Mouse (Mus musculus) brain, adult 2 months (tissue): ENCODE results near the gene Nkx2-3.

Experiments
- DNase-seq: peaks from one replicate; pipeline ENCODE4 v3.0.0; 2011; ENCODE audit warnings: low read depth, low spot score

Gene Nkx2-3

DNA sequence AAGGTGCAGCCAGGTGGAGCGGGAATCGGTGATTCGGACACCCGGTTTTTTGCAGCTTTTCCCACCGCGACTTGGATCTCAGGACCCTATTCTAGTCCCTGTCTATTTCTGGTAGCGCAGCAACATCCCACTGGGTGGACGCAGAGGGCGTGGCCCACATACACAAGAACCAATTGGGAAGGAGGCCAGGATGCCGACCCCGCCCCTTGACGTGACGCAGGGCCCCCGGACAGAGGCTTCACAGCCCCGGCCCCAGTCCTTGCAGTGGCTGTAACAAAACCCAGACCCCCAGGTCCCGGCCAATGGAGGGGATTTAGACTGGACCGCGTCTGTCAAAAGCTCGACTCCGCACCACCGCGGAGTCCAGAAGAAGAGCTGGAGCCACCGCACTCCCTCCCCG lies at the start of gene Nkx2-3:
Gene Nkx2-3, plus strand, starts transcription at position 275 of the 400 bp plus-strand sequence.
- DNase-seq = no peak

DNA sequence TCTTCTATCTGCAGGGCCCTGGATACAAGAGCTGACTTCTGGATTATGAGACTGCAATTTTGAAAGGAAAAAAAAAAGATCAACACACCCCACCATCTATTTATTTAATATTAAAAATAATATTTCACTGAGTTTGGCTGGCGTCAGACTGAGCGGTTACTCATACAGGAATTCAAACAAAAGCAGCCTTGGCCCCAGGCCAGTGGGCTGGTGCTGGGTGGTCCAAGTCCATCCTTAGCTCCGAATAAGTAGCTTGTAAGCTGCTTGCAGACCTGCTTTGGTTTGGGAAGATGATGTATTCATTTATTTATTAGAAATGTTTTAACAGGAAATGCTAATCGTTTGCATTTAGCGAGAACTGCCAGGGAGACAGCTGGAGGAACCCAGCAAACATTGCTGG lies 49.0 kb upstream of the Nkx2-3 start:
- no peak for DNase-seq

DNA sequence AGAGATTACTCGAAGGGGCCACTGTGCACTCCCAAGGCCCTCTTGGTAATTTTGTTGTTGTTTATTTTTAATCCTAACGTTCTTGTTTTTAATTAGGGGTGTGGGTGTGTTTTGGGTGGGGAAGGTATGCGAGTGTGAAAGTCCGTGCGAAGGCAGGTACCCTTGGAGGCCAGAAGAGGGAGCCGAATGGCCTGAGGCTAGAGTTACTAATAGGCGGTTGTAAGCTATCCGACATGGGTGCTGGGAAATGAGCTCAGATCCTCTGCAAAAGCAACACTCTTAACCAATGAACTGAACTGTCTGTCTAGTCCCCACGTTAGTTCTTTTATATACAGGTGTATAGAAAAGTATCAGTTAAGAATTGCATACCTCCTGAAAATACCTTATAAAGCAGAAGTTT lies 43.8 kb upstream of the Nkx2-3 start:
- no peak for DNase-seq

DNA sequence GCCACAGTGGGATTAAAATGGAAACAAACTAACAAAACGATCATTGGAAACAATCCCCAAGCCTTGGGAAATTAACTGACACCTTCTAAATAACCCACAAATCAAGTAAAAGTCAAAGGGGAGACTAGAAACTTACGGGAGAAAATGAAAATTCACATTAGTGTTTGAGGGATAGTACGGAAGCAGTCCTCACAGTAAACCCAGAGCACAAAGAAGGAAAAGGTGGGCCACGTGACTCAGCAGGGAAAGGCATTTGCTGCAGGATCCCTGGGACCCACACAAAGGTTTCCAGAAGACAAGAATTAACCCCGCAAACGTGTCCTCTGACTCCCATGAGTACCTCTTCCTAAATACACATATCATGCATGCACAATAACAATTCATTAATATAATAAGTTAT lies 43.0 kb upstream of the Nkx2-3 start:
- DNase-seq = no peak

- peak; percentile 84 for DNase-seq
These were observed 41.0 kb upstream of the Nkx2-3 start for GRCm38 (mm10) chr19:43570831-43571790.

DNA sequence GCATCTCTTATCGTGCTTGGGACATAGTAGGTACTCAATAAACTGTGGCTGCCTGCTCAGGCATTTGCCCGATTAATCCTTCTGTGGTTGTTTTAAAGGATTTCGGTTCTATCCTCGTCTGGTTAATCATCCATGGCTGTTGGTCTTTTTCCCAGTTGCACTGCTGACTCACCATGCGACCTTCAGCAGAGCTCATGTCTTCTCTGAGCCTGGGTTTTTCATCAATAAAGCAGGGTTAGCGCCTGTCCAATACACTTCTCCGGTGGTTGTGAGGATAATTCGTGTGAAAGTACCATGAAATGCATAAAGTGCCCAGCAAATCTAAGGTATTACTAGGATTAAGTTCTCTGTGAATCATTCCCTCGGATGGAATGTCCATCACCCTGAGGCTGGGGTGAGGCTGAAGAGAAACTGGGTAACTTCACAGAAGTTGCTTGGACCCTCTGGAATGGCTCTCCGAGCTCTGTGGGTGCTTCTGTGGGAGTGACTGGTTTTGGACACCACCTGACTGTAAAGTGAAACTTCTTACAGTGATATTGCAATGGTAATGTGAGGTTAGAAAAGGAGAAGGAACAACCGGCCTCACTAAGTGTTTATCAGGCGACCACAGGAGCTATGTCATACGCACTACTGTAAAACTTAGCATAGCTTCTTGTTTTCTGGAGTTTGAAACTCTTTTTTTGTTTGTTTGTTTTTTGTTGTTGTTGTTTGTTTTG lies 32.9 kb upstream of the Nkx2-3 start:
- no peak for DNase-seq

DNA sequence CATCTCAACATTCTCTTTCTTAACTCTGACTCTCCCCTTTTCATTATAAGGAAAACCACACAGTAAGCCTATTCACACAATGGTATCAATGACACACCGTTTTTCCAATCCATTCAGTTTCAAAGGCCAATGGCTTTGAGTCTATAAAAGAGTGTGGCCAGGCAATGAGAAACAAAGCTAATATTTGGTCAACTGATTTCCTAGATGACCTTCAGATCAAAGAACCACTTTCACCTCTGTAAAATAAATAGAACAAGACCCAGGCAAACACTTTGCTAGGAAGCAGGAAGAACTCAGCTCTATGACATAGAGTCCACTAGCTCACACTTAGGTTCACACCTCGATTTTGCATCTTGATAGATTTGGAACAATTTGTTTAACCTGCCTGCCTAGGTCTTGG lies 30.9 kb upstream of the Nkx2-3 start:
- DNase-seq = no peak

DNA sequence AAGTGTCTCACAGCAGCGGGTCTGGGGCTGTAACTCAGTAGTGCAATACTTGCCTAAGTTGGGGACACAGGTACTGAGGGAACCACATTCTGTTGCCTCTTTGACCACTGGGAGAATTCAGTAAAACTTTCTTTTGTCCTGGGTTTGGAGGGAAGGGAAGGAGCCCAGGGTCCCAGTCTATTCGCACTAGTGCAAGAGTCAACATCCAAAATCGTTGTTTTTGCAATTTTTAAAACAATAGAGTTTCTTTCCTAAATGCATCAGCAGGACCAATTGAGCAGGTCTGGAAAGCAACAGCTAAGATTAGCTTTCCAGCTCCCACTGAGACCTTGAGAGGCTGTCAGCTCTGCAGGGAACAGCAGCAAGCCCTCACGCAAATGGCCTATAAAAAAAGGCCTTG lies 28.9 kb upstream of the Nkx2-3 start:
- no peak for DNase-seq

GRCm38 (mm10) chr19:43583595-43583994 lies 28.5 kb upstream of the Nkx2-3 start:
- DNase-seq = no peak

- DNase-seq = no peak
These were observed 27.3 kb upstream of the Nkx2-3 start for GRCm38 (mm10) chr19:43584788-43585187.

DNA sequence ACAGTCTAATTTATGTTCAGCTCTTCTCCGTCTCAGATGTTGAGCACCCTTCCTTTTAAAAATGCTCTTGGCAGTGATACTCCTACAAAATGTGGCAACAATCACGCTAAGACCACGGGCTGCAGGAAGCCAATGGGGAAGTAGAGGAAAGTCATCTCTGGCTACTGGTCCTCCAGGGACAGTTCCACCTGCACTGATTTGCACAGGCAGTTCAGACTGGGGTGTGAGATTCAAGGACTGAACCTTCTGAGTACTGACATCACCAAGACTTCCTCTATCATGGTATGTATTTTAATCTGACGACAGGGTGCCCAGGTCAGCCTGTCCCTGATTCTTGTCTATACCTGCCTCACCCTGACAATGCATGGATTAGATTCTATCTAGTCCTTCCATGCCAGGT lies 20.1 kb upstream of the Nkx2-3 start:
- no peak for DNase-seq

DNA sequence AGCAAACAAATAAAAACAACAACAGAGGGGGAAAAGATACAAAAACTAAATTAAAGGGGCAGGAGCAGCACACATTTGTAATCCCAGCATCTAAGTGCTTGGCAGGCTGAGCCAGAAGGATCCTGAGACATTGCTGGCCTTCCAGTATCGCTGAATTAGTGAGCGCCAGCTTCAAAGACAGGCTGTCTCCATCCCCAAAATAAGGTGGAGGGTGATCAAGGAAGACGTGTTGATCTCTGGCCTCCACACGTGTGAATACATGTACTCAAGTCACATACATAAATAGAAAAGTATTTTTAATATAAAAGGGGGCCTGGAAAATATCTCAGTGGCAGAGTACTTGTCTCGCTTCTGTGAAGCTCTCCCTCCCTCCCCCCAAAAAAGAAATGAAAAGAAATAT lies 15.1 kb upstream of the Nkx2-3 start:
- DNase-seq = no peak

GRCm38 (mm10) chr19:43598741-43599660 lies 13.1 kb upstream of the Nkx2-3 start:
- no peak for DNase-seq

- no peak for DNase-seq
These were observed 12.2 kb upstream of the Nkx2-3 start for GRCm38 (mm10) chr19:43599776-43600544.

GRCm38 (mm10) chr19:43600545-43601331 lies 11.4 kb upstream of the Nkx2-3 start:
- DNase-seq = no peak

- no peak for DNase-seq
These were observed 10.7 kb upstream of the Nkx2-3 start for GRCm38 (mm10) chr19:43601440-43601839.

GRCm38 (mm10) chr19:43601996-43602590 lies 10.0 kb upstream of the Nkx2-3 start:
- DNase-seq = no peak

DNA sequence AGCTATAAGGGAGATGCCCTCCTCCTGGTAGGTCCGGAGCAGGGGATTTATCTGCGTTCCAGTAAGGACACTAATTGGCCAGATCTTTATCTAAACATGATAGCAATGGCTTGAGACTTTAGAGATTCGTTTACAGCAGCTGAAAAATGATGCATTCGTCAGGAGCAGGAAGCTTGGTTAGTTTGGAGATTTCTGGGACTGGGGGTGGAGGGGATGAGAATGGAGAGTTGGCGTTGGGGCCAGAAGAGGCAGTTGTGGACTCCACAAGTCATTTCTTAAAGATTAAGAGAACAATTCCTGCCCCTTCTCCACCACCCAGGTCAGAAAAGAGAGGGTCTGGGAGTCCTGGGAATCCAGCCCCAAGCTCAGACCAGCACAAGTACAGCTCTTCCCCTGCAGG lies 8.6 kb upstream of the Nkx2-3 start:
- no peak for DNase-seq

DNA sequence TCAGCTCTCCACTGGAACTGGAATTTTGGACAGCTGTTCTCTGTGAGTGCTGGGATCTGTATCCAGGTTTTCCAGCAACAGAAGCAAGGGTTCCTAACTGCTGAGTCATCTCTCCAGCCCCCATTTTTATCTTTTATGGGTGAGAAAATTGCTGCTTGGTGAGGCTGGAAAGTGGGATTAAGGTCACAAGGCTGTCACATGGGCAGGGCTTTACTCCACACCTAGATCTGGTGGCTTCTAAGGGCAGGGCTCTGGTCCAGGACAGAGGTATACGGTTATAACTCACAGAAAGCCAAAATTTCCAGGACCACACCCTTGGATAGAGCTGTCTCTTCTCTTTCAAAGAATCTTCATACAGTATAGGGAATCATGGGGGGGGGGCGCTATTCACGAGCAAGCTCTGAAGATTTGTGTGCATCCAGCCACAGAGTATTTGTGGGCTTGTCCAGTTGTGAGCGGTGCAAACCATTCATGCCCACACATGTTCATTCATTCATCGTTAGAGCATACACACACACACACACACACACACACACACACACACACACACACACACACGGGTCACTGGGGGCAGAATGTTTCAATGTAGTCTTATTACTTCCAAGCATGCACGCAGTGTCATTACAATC lies 7.5 kb upstream of the Nkx2-3 start:
- DNase-seq = no peak
